ENCODE assay signal across 23 mouse cellular contexts in the genomic region with DNA sequence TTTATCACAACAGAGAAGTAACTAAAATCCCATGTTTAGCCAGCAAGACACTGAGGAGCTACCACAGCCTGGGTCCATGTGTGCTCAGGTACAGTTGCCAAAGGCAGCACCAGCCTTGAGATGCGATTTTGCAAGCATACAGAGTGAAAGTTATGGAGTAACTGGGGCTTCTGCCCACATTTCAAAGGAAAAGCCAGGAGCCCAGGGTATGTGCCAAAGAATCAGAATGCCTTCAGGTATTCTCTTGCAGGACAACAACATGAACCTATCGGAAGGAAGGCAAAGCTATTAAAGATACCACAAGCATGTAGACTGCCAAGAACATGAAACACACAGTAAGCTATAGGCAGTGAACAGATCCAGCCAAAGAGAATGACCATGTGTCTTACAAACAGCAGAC. TPM values are rescaled to one million over a fixed set of nuclear protein-coding genes. Genes with fewer than 3 reads are reported as not detected.
A peak's percentile ranks its signal among the peaks of the same experiment; 100 is the strongest.
DNase-seq lines count a peak whose midpoint lies in the region; TF ChIP-seq lines count a peak whose summit lies in the region.
"Had no signal": no experiment of that assay in that cellular context is flagged by ENCODE, and none has a peak within 500 bp of the region (broad histone marks: within the 10 kb centered on the region; RNA-seq: fewer than 3 reads in every experiment).

No protein-coding gene starts in this region.

- no peak overlapping the region for H3K9ac ChIP-seq in heart, adult 2 months (ENCODE audit: low read depth, low read length)

- no peak for TF ChIP-seq CTCF in heart, adult 2 months (IDR thresholded peaks at IDR 0.05)

- no peak for TF ChIP-seq POLR2A in heart, adult 2 months (IDR thresholded peaks at IDR 0.05; ENCODE audit: insufficient read depth, low read depth, low read length)

- 83% methylated on average over 2 of the region's 2 CpGs for WGBS in heart, adult 2 months

- no peaks in the 10 kb centered on the region for H3K27me3 ChIP-seq in heart, adult 2 months (ENCODE audit: control insufficient read depth, insufficient read depth, low read length)
- H3K27me3 ChIP-seq: CH12.LX, Patski had no signal

- TF ChIP-seq EP300 in heart, adult 2 months (IDR thresholded peaks at IDR 0.05; ENCODE audit: insufficient read depth, low read depth, low read length) = no peak

- peak; percentile 28 for DNase-seq in heart, adult 11 months
- DNase-seq in heart, adult 2 months = no peak
- DNase-seq in fat pad, adult 2 months (ENCODE audit: extremely low read depth, low read depth, low spot score) = peak; percentile 90
- peak; percentile 90 for DNase-seq in gonadal fat pad, adult 2 months (ENCODE audit: low read depth)
- no peak for DNase-seq in gastrocnemius, postnatal 14 days
- DNase-seq in embryo, embryonic 11 days = no peak
- DNase-seq: adrenal gland, adult 2 months; adrenal gland, adult 8-10 months; adrenal gland, postnatal 10 days; adrenal gland, postnatal 14 days; adrenal gland, postnatal 25 days; adrenal gland, postnatal 36 days; B cell, adult 2 months; cerebellum, adult 11 months; cerebellum, adult 11-12 months; cerebellum, adult 18-20 months had no signal

- no peaks in the 10 kb centered on the region for H3K79me2 ChIP-seq in heart, adult 2 months (replicated peaks; ENCODE audit: control insufficient read depth, insufficient read depth, low read length)

- H3K27ac ChIP-seq in heart, adult 2 months = no peak overlapping the region

- no peak overlapping the region for H3K4me3 ChIP-seq in heart, adult 2 months

- H3K36me3 ChIP-seq in heart, adult 2 months (ENCODE audit: control insufficient read depth, insufficient read depth, low read length) = no peaks in the 10 kb centered on the region
- H3K36me3 ChIP-seq: G1E had no signal

- intact Hi-C loops in heart, adult 2 months (cut with DNase I) = no loop called here
- intact Hi-C loops in gastrocnemius, postnatal 14 days (cut with DNase I; ENCODE audit: low total_unique reads) = no loop called here

- H3K4me1 ChIP-seq in heart, adult 2 months (ENCODE audit: control insufficient read depth, insufficient read depth, low read length) = no peaks in the 10 kb centered on the region

RNA-seq across cellular contexts. Expression of gene Mfsd4b5, which starts 14.3 kb away (rescaled TPM):
- total RNA-seq in heart, adult 2 months (2021) = under 1 TPM; 0.31 to 0.68 TPM
- 0.27 and 0.32 TPM in 2 replicates for polyA plus RNA-seq in heart, adult 2 months (2012; rRNA removed)
- polyA plus RNA-seq in gonadal fat pad, adult 2 months (2012; rRNA removed) = 0.24 and 0.38 TPM in 2 replicates
- under 1 TPM; 0.37 to 0.38 TPM for total RNA-seq in gastrocnemius, postnatal 14 days (2021)
- total RNA-seq: CH12.LX, MEL had no signal
- polyA plus RNA-seq: G1E had no signal

RNA-seq across cellular contexts. Expression of gene Mfsd4b1, which starts 24.3 kb away (rescaled TPM):
- 1 to 10 TPM; 1.7 to 2.5 TPM for total RNA-seq in heart, adult 2 months (2021)
- 3.3 and 4.2 TPM in 2 replicates for polyA plus RNA-seq in heart, adult 2 months (2012; rRNA removed)
- 0.85 and 1.6 TPM in 2 replicates for polyA plus RNA-seq in gonadal fat pad, adult 2 months (2012; rRNA removed)
- under 1 TPM; 0.39 to 0.60 TPM for total RNA-seq in gastrocnemius, postnatal 14 days (2021)
- total RNA-seq: CH12.LX, MEL had no signal
- polyA plus RNA-seq: activated CD4-positive, CD25-positive, alpha-beta regulatory T cell, adult 4 months; C2C12; CD4-positive, CD25-positive, alpha-beta regulatory T cell, adult 4 months; G1E had no signal

RNA-seq across cellular contexts. Expression of gene Mfsd4b3, which starts 40.8 kb away (rescaled TPM):
- total RNA-seq in heart, adult 2 months (2021) = 1 to 10 TPM; 5.5 to 5.7 TPM
- 4.6 and 9.0 TPM in 2 replicates for polyA plus RNA-seq in heart, adult 2 months (2012; rRNA removed)
- polyA plus RNA-seq in gonadal fat pad, adult 2 months (2012; rRNA removed) = 1.2 and 2.1 TPM in 2 replicates
- total RNA-seq in gastrocnemius, postnatal 14 days (2021) = 1 to 10 TPM; 3.0 to 6.2 TPM
- total RNA-seq: CH12.LX, MEL had no signal
- polyA plus RNA-seq: activated CD4-positive, CD25-positive, alpha-beta regulatory T cell, adult 4 months; CD4-positive, CD25-positive, alpha-beta regulatory T cell, adult 4 months; G1E had no signal

Comparison
In these comparisons a context has a peak if more than half of its experiments do, and no peak if none do; other contexts are left out.
1. DNase-seq: peak in heart, adult 11 months (single experiment), fat pad, adult 2 months (single experiment) and gonadal fat pad, adult 2 months (single experiment); none in heart, adult 2 months (0 of 2), gastrocnemius, postnatal 14 days (single experiment) and embryo, embryonic 11 days (single experiment).